Mouse (Mus musculus): Measurements from ENCODE around the gene Syk. TPM values are rescaled to one million over a fixed set of nuclear protein-coding genes. Genes with fewer than 3 reads are reported as not detected.

The Syk gene
- polyA plus RNA-seq, 1 experiment, result 126 TPM

DNA sequence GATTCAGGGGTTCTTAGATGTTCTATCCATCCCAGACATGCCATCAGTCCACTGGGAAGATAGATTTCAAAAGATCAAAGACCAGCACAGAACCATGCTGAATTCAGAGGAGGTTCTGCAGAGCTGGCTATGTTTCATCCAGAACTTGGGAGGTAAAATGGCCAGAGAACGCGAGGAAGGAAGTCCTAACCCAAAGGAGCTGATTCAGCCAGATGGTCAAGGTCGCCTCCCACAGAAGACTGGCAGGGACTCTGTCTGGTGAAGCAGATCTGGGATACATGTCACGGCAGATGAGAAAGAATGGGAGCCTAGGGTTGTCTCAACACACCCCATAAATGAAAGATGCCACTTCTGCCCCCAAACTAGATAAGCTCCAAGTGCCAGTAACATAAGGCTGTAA is 90.9 kb downstream of the Syk start:
- H3K27ac ChIP-seq (ENCODE audit: insufficient read depth, low read length), result no peak overlapping the region
- no peaks in the 10 kb centered on the region for H3K4me1 ChIP-seq (ENCODE audit: control insufficient read depth, insufficient read depth, insufficient read length)
- DNase-seq (ENCODE audit: low read depth in 1 of 2, low spot score in 2 of 2), result no peak
- H3K4me3 ChIP-seq (ENCODE audit: extremely low read depth, insufficient read depth, insufficient read length), result no peak overlapping the region
- no peak for TF ChIP-seq CTCF (IDR thresholded peaks at IDR 0.05; ENCODE audit: extremely low read depth, insufficient read depth, insufficient read length, insufficient replicate concordance)
- TF ChIP-seq POLR2A (IDR thresholded peaks at IDR 0.05; ENCODE audit: low read depth, low read length), result no peak
- WGBS, result 66% methylated on average over 4 of the region's 4 CpGs
- no peaks in the 10 kb centered on the region for H3K27me3 ChIP-seq (ENCODE audit: control insufficient read depth, insufficient read depth, low read length)
- H3K36me3 ChIP-seq (ENCODE audit: control insufficient read depth, insufficient read depth, low read length), result no peaks in the 10 kb centered on the region

DNA sequence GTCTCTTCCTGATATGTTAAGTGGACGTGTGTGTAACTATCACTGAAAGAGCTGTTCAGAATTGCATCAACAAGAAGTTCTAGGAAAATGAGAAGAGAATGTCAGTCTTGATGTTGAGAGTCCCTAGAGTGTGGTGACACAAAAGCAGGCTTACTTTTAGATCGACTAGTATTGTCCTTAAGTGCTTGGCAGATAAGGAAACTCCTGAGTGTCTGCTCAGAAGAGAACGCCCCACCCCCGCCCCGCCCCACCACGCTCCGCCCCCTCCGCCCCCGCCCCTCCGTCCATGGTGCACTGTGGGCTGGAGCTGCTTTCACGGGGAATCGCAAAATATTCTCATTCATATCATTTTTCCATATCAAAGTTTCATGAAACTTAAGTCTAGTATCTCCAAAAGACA is 91.9 kb downstream of the Syk start:
- TF ChIP-seq POLR2A (IDR thresholded peaks at IDR 0.05; ENCODE audit: low read depth, low read length) (no peak), CTCF (IDR thresholded peaks at IDR 0.05; ENCODE audit: extremely low read depth, insufficient read depth, insufficient read length, insufficient replicate concordance) (no peak)
- 43% methylated on average over 12 of the region's 12 CpGs for WGBS
- Histone ChIP-seq H3K36me3 (ENCODE audit: control insufficient read depth, insufficient read depth, low read length) (no peaks in the 10 kb centered on the region), H3K27ac (ENCODE audit: insufficient read depth, low read length) (no peak overlapping the region), H3K4me1 (ENCODE audit: control insufficient read depth, insufficient read depth, insufficient read length) (no peaks in the 10 kb centered on the region), H3K4me3 (ENCODE audit: extremely low read depth, insufficient read depth, insufficient read length) (no peak overlapping the region), H3K27me3 (ENCODE audit: control insufficient read depth, insufficient read depth, low read length) (no peaks in the 10 kb centered on the region)
- DNase-seq (ENCODE audit: low read depth in 1 of 2, low spot score in 2 of 2), result no peak

DNA sequence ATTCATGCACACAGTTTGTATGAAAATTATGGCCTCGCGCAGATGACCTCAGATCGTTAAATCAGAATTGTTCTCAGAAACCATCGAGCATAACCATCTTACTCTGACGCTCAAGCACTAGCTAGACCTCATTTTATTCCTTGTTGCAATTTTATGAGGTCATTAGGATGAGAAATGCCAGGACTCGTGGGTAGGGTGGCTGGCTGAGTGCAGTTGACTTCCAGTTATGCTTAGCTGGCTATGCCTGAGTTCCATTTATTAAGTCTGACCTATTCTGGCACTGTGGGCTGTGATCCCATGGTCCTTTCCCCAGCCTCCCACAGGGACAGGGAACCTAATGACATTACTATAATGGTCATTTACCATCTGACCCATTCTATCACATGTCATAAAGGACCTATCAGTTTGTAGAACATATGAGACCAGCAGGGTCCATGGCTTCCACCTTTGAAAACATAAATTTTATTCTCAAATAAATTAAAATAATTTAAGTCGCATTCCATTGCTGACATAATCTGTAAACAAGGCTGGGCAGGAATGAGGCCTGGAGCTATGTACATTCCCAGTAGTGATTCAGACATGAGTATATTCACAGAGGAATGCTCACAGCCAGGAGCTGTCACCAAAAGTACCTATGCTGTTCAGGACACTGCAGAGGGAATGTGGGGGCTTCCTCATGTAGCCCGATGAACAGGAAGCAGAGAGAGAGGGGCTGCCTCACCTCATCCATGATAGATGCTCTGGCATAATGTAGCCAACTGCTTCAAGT is 92.7 kb downstream of the Syk start:
- Histone ChIP-seq H3K4me3 (ENCODE audit: extremely low read depth, insufficient read depth, insufficient read length) (no peak overlapping the region), H3K27ac (ENCODE audit: insufficient read depth, low read length) (no peak overlapping the region), H3K4me1 (ENCODE audit: control insufficient read depth, insufficient read depth, insufficient read length) (no peaks in the 10 kb centered on the region), H3K27me3 (ENCODE audit: control insufficient read depth, insufficient read depth, low read length) (no peaks in the 10 kb centered on the region), H3K36me3 (ENCODE audit: control insufficient read depth, insufficient read depth, low read length) (no peaks in the 10 kb centered on the region)
- no peak for DNase-seq (ENCODE audit: low read depth in 1 of 2, low spot score in 2 of 2)
- TF ChIP-seq POLR2A (IDR thresholded peaks at IDR 0.05; ENCODE audit: low read depth, low read length), result no peak
- TF ChIP-seq CTCF (IDR thresholded peaks at IDR 0.05; ENCODE audit: extremely low read depth, insufficient read depth, insufficient read length, insufficient replicate concordance), result no peak
- WGBS, result 89% methylated on average over 8 of the region's 8 CpGs

DNA sequence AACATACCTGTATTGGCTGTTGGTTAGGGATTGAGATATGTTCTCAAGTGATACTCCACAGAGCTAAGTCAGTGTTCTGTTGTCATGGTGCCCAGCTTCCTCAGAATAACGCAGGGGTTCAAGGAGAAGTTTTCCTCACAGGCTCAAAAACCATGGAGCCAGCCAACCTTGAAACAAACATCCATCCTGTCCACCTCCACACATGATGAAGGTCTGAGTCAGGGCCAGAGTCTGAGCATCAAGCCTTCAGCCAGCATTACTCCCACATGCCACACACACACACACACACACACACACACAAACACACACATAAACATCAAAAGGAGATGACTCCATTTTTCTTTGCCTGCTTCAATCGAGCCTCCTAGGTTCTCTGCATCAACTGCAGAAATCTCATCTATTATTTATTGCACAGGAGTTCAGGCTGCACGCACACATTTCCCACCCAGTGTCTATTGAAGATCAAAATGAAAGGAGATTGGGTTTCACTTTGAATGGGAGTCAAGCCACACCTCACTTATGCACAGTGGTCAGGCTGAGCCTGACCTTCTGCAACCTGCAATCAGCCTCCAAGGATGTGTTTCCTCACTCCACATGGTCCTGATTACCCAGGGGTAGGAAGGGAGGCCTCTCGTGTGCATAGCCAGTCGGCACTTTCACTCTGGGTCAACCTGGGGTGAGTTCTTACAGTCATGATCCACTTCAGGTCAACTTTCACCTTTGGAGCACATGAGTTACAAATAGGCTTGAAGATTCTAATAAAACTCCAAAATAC is 93.9 kb downstream of the Syk start:
- TF ChIP-seq POLR2A (IDR thresholded peaks at IDR 0.05; ENCODE audit: low read depth, low read length) (no peak), CTCF (IDR thresholded peaks at IDR 0.05; ENCODE audit: extremely low read depth, insufficient read depth, insufficient read length, insufficient replicate concordance) (no peak)
- Histone ChIP-seq H3K27ac (ENCODE audit: insufficient read depth, low read length) (no peak overlapping the region), H3K4me3 (ENCODE audit: extremely low read depth, insufficient read depth, insufficient read length) (no peak overlapping the region), H3K27me3 (ENCODE audit: control insufficient read depth, insufficient read depth, low read length) (no peaks in the 10 kb centered on the region), H3K36me3 (ENCODE audit: control insufficient read depth, insufficient read depth, low read length) (no peaks in the 10 kb centered on the region), H3K4me1 (ENCODE audit: control insufficient read depth, insufficient read depth, insufficient read length) (no peaks in the 10 kb centered on the region)
- WGBS, result 89% methylated on average over 5 of the region's 5 CpGs
- no peak for DNase-seq (ENCODE audit: low read depth in 1 of 2, low spot score in 2 of 2)

DNA sequence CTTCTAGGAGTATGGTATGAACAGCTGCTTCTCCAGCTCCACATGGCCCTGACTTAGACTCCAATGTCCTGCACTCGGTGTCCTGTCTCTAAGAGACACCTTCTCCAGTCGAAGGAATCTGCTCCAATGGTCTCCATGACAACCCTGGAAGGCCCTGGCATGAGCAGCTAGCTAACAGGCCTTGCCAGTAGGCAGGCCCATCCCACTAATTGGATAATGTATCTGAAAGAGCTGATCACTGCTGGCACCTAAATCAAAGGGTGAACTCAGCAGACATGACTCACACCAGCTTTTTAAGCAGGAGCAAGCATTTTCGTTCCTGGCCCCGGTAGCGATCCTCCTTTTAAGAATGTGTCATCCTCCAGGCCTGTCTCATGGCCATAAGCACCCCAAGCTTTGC is 96.9 kb downstream of the Syk start:
- Histone ChIP-seq H3K27me3 (ENCODE audit: control insufficient read depth, insufficient read depth, low read length) (no peaks in the 10 kb centered on the region), H3K36me3 (ENCODE audit: control insufficient read depth, insufficient read depth, low read length) (no peaks in the 10 kb centered on the region), H3K4me1 (ENCODE audit: control insufficient read depth, insufficient read depth, insufficient read length) (no peaks in the 10 kb centered on the region), H3K27ac (ENCODE audit: insufficient read depth, low read length) (no peak overlapping the region), H3K4me3 (ENCODE audit: extremely low read depth, insufficient read depth, insufficient read length) (no peak overlapping the region)
- no peak for TF ChIP-seq POLR2A (IDR thresholded peaks at IDR 0.05; ENCODE audit: low read depth, low read length)
- 83% methylated on average over 5 of the region's 5 CpGs for WGBS
- DNase-seq (ENCODE audit: low read depth in 1 of 2, low spot score in 2 of 2), result no peak

DNA sequence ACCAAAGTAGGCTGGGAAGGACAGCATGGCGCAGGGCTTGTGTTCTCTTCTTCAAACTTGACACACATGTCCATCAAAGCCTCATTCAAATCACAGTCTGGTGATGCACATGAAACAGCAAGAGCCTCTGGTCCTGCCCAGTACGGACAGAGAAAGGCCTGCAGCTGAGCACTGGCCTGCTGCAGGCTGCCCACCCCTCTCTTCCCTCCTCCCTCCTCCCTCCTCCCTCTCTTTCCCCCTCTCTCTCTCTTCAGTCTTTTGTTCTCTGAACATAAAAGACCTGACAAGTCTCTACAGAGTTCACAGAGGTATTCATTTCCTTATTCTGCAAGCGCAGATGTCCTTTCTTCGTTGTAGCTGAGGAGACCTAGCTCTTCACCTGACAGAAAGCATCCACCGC is 99.1 kb downstream of the Syk start:
- WGBS, result 75% methylated on average over 5 of the region's 5 CpGs

DNA sequence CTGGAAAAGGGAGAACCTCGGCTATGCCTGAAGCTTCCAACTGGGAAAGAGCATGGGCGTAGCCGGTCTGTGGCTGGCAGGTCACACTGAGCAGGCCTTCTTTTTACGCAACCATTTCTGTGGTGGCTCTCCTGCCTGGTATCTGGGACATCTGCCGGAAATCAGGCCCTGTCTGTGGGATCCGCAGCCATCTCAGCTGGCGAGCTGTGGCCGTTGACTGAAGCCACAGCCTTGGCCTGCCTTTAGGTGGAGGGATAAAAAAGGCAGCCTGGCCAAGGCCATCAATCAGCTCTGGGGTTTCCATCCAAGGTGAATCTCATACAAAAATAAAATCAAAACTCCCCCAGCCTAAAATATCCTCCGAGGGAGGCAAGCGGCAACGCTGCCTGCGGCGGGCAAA is 107.5 kb downstream of the Syk start:
- Histone ChIP-seq H3K4me3 (ENCODE audit: extremely low read depth, insufficient read depth, insufficient read length) (no peak overlapping the region), H3K36me3 (ENCODE audit: control insufficient read depth, insufficient read depth, low read length) (no peaks in the 10 kb centered on the region), H3K27me3 (ENCODE audit: control insufficient read depth, insufficient read depth, low read length) (no peaks in the 10 kb centered on the region), H3K27ac (ENCODE audit: insufficient read depth, low read length) (no peak overlapping the region), H3K4me1 (ENCODE audit: control insufficient read depth, insufficient read depth, insufficient read length) (no peaks in the 10 kb centered on the region)
- no peak for DNase-seq (ENCODE audit: low read depth in 1 of 2, low spot score in 2 of 2)
- no peak for TF ChIP-seq POLR2A (IDR thresholded peaks at IDR 0.05; ENCODE audit: low read depth, low read length)
- no peak for TF ChIP-seq CTCF (IDR thresholded peaks at IDR 0.05; ENCODE audit: extremely low read depth, insufficient read depth, insufficient read length, insufficient replicate concordance)
- 81% methylated on average over 13 of the region's 13 CpGs for WGBS

More for the DNA sequence above, 99.1 kb downstream of the Syk start:
- no peaks in the 10 kb centered on the region for H3K4me1 ChIP-seq (ENCODE audit: control insufficient read depth, insufficient read depth, insufficient read length)
- H3K27me3 ChIP-seq (ENCODE audit: control insufficient read depth, insufficient read depth, low read length), result no peaks in the 10 kb centered on the region
- no peak for TF ChIP-seq CTCF (IDR thresholded peaks at IDR 0.05; ENCODE audit: extremely low read depth, insufficient read depth, insufficient read length, insufficient replicate concordance)
- H3K27ac ChIP-seq (ENCODE audit: insufficient read depth, low read length), result no peak overlapping the region
- no peaks in the 10 kb centered on the region for H3K36me3 ChIP-seq (ENCODE audit: control insufficient read depth, insufficient read depth, low read length)
- DNase-seq (ENCODE audit: low read depth in 1 of 2, low spot score in 2 of 2), result no peak
- no peak overlapping the region for H3K4me3 ChIP-seq (ENCODE audit: extremely low read depth, insufficient read depth, insufficient read length)
